Mouse (Mus musculus) hindbrain, embryonic 10.5 days (tissue): ENCODE measurements at regions not wholly inside any gene's neighbourhood (a gene's known extent, or its start where the extent isn't known, plus 50 kb on each side); places are given as distances from the start of the nearest gene placed in this dataset.

ENCODE experiments used
- DNase-seq: peaks from one replicate; pipeline ENCODE4 v3.0.0-alpha.2; 2017; ENCODE audit warnings: low spot score
- H3K27ac ChIP-seq: fragments of 300-500 bp; sonication (generic); 2 replicates; pipeline ENCODE4 v1.5.1; 2016; ENCODE audit warnings: mild to moderate bottlenecking, moderate library complexity
- H3K27me3 ChIP-seq: fragments of 300-500 bp; sonication (generic); 2 replicates; pipeline ENCODE4 v1.6.1; 2016; ENCODE audit warnings: mild to moderate bottlenecking; ENCODE audit not compliant: poor library complexity, insufficient read depth, severe bottlenecking
- H3K36me3 ChIP-seq: fragments of 300-500 bp; sonication (generic); 2 replicates; pipeline ENCODE4 v1.6.1; 2016; ENCODE audit warnings: mild to moderate bottlenecking, moderate library complexity
- H3K4me1 ChIP-seq: fragments of 300-500 bp; sonication (generic); replicated peaks from 2 replicates; pipeline ENCODE4 v1.6.1; 2016; ENCODE audit warnings: mild to moderate bottlenecking
- H3K4me3 ChIP-seq: fragments of 300-500 bp; sonication (generic); 2 replicates; pipeline ENCODE4 v1.5.1; 2016; ENCODE audit warnings: mild to moderate bottlenecking, moderate library complexity
- H3K9me3 ChIP-seq: fragments of 300-500 bp; sonication (generic); 2 replicates; pipeline ENCODE4 v1.6.1; 2016; ENCODE audit warnings: mild to moderate bottlenecking, moderate library complexity
- WGBS: fragments of 180-500 bp; shearing (Covaris S2); methylation state at CpG from one replicate; pipeline ENCODE4 v1.1.7; 2016; 5-methylcytosine and 5-hydroxymethylcytosine counted together

GRCm38 (mm10) chr3:52706626-52707025 is 310.4 kb downstream of the Cog6 start:
- H3K4me1 ChIP-seq = peaks cover 11% of the 10 kb centered on the region; the same call in 1 of the 2 replicates
- no peak overlapping the region for H3K4me3 ChIP-seq
- no peak for DNase-seq
- H3K27ac ChIP-seq = no peak overlapping the region
- H3K9me3 ChIP-seq = no peaks in the 10 kb centered on the region
- no peaks in the 10 kb centered on the region for H3K36me3 ChIP-seq
- no peaks in the 10 kb centered on the region; the same call in 1 of the 2 replicates for H3K27me3 ChIP-seq
- WGBS = 90% methylated on average over 2 of the region's 2 CpGs

- H3K4me3 ChIP-seq = no peak overlapping the region
- no peaks in the 10 kb centered on the region for H3K36me3 ChIP-seq
- 91% methylated on average over 6 of the region's 6 CpGs for WGBS
- no peaks in the 10 kb centered on the region; the same call in 1 of the 2 replicates for H3K27me3 ChIP-seq
- H3K4me1 ChIP-seq = peaks cover 7% of the 10 kb centered on the region; the same call in 1 of the 2 replicates
- no peak overlapping the region for H3K27ac ChIP-seq
- DNase-seq = no peak
- H3K9me3 ChIP-seq = no peaks in the 10 kb centered on the region
These were observed 313.3 kb downstream of the Cog6 start for GRCm38 (mm10) chr3:52703751-52704150.

GRCm38 (mm10) chr3:52702962-52703361 is 314.1 kb downstream of the Cog6 start:
- Histone ChIP-seq H3K27me3 (no peaks in the 10 kb centered on the region; the same call in 1 of the 2 replicates), H3K36me3 (no peaks in the 10 kb centered on the region), H3K4me3 (no peak overlapping the region), H3K27ac (no peak overlapping the region), H3K9me3 (peaks cover 3% of the 10 kb centered on the region; the same call in 1 of the 2 replicates), H3K4me1 (peaks cover 5% of the 10 kb centered on the region; the same call in 1 of the 2 replicates)
- DNase-seq = no peak
- WGBS = 83% methylated on average over 4 of the region's 4 CpGs

- DNase-seq = no peak
- Histone ChIP-seq H3K9me3 (peaks cover 5% of the 10 kb centered on the region; the same call in 1 of the 2 replicates), H3K4me3 (no peak overlapping the region), H3K36me3 (no peaks in the 10 kb centered on the region), H3K27me3 (no peaks in the 10 kb centered on the region; the same call in 1 of the 2 replicates), H3K27ac (no peak overlapping the region), H3K4me1 (no peaks in the 10 kb centered on the region)
- WGBS = 84% methylated on average over 3 of the region's 3 CpGs
These were observed 315.4 kb downstream of the Cog6 start for GRCm38 (mm10) chr3:52701601-52702000.

- H3K4me3 ChIP-seq = no peak overlapping the region
- H3K9me3 ChIP-seq = peaks cover 5% of the 10 kb centered on the region; the same call in 1 of the 2 replicates
- no peak overlapping the region for H3K27ac ChIP-seq
- WGBS = 75% methylated on average over 2 of the region's 2 CpGs
- no peak for DNase-seq
- peaks cover 22% of the 10 kb centered on the region for H3K27me3 ChIP-seq
- no peaks in the 10 kb centered on the region for H3K4me1 ChIP-seq
- no peaks in the 10 kb centered on the region for H3K36me3 ChIP-seq
These were observed 323.2 kb downstream of the Cog6 start for GRCm38 (mm10) chr3:52693813-52694212.

- DNase-seq = no peak
- WGBS = 78% methylated on average over 9 of the region's 9 CpGs
- no peaks in the 10 kb centered on the region for H3K36me3 ChIP-seq
These were observed 331.4 kb downstream of the Cog6 start for GRCm38 (mm10) chr3:52685434-52686181.

GRCm38 (mm10) chr3:52680824-52681388 is 336.1 kb downstream of the Cog6 start:
- Histone ChIP-seq H3K36me3 (no peaks in the 10 kb centered on the region), H3K9me3 (peaks cover 28% of the 10 kb centered on the region), H3K27ac (no peak overlapping the region), H3K4me1 (peaks cover 13% of the 10 kb centered on the region), H3K27me3 (peaks cover 84% of the 10 kb centered on the region), H3K4me3 (no peak overlapping the region)
- DNase-seq = peak; percentile 14
- WGBS = 39% methylated on average over 3 of the region's 3 CpGs

More at GRCm38 (mm10) chr3:52685434-52686181, 331.4 kb downstream of the Cog6 start:
- Histone ChIP-seq H3K4me3 (no peak overlapping the region), H3K27ac (no peak overlapping the region), H3K9me3 (0 out of 2 replicates have a peak, but pooled peaks cover 2% of the 10 kb centered on the region), H3K4me1 (peaks cover 9% of the 10 kb centered on the region), H3K27me3 (peaks cover 79% of the 10 kb centered on the region)

GRCm38 (mm10) chr3:52676886-52677670 is 340.0 kb downstream of the Cog6 start:
- H3K36me3 ChIP-seq = no peaks in the 10 kb centered on the region
- 90% methylated on average over 14 of the region's 14 CpGs for WGBS
- peaks cover 13% of the 10 kb centered on the region for H3K4me1 ChIP-seq
- H3K9me3 ChIP-seq = peaks cover 25% of the 10 kb centered on the region
- no peak overlapping the region for H3K27ac ChIP-seq
- DNase-seq = no peak
- H3K4me3 ChIP-seq = no peak overlapping the region
- peaks cover 84% of the 10 kb centered on the region for H3K27me3 ChIP-seq

- peaks cover 74% of the 10 kb centered on the region for H3K27me3 ChIP-seq
- no peaks in the 10 kb centered on the region for H3K9me3 ChIP-seq
- H3K4me1 ChIP-seq = peaks cover 10% of the 10 kb centered on the region
- H3K27ac ChIP-seq = no peak overlapping the region
- no peak for DNase-seq
- WGBS = 94% methylated on average over 8 of the region's 8 CpGs
- no peaks in the 10 kb centered on the region for H3K36me3 ChIP-seq
- no peak overlapping the region for H3K4me3 ChIP-seq
These were observed 346.4 kb downstream of the Cog6 start for GRCm38 (mm10) chr3:52670628-52671028.

GRCm38 (mm10) chr3:52663161-52663602 is 353.9 kb downstream of the Cog6 start:
- Histone ChIP-seq H3K27ac (peak overlapping the region; percentile 56), H3K27me3 (peaks cover 16% of the 10 kb centered on the region), H3K4me1 (peaks cover 25% of the 10 kb centered on the region), H3K36me3 (no peaks in the 10 kb centered on the region), H3K4me3 (no peak overlapping the region), H3K9me3 (no peaks in the 10 kb centered on the region)
- peak; percentile 29 for DNase-seq
- WGBS = 47% methylated on average over 5 of the region's 5 CpGs

GRCm38 (mm10) chr3:52662164-52662908 is 354.7 kb downstream of the Cog6 start:
- Histone ChIP-seq H3K36me3 (no peaks in the 10 kb centered on the region), H3K27me3 (peaks cover 16% of the 10 kb centered on the region), H3K4me1 (peaks cover 20% of the 10 kb centered on the region), H3K9me3 (no peaks in the 10 kb centered on the region), H3K4me3 (no peak overlapping the region), H3K27ac (peak overlapping the region; percentile 56)
- no peak for DNase-seq
- 89% methylated on average over 15 of the region's 15 CpGs for WGBS

- H3K36me3 ChIP-seq = no peaks in the 10 kb centered on the region
These were observed 364.0 kb downstream of the Cog6 start for GRCm38 (mm10) chr3:52653006-52653405.

More at GRCm38 (mm10) chr3:52653006-52653405, 364.0 kb downstream of the Cog6 start:
- Histone ChIP-seq H3K27me3 (no peaks in the 10 kb centered on the region), H3K27ac (no peak overlapping the region), H3K9me3 (no peaks in the 10 kb centered on the region), H3K4me1 (0 out of 2 replicates have a peak, but pooled peaks cover 4% of the 10 kb centered on the region), H3K4me3 (no peak overlapping the region)
- DNase-seq = no peak
- 78% methylated on average over 5 of the region's 5 CpGs for WGBS
